Mouse (Mus musculus): Measurements from ENCODE around the gene Hspa1a.

Hspa1a gene

DNA sequence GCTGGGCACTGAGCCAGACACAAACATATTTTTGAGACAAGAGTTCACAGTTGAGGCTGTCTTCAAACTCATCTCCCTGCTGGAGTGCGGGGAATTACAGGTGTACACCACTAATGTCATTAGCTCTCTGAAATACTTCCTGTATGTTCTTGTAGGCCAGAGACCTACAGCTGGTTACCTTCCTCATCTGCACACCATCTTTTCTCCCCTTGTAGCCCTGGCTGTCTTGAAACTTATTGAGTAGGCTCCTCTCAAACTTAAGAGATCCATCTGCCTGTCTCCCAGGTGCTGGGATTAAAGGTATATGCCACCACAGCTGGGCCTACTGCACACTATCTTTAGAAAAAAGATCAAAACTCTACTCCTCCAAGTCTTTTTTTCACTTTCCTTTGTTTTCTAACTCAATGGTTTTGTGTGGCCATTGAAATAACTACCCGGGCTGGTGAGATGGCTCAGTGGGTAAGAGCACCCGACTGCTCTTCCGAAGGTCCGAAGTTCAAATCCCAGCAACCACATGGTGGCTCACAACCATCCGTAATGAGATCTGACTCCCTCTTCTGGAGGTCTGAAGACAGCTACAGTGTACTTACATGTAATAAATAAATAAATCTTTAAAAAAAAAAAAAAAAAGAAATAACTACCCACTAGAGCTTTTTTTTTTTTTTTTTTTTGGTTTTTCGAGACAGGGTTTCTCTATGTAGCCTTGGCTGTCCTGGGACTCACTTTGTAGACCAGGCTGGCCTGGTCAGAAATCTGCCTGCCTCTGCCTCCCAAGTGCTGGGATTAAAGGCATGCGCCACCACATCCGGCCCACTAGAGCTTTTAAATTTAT is 23.0 kb downstream of the Hspa1a start:
- peak; percentile 30 for DNase-seq (ENCODE audit: low read depth, low spot score)

GRCm38 (mm10) chr17:34947606-34948005 is 24.4 kb downstream of the Hspa1a start:
- peak; percentile 67 for DNase-seq (ENCODE audit: low read depth, low spot score)

DNA sequence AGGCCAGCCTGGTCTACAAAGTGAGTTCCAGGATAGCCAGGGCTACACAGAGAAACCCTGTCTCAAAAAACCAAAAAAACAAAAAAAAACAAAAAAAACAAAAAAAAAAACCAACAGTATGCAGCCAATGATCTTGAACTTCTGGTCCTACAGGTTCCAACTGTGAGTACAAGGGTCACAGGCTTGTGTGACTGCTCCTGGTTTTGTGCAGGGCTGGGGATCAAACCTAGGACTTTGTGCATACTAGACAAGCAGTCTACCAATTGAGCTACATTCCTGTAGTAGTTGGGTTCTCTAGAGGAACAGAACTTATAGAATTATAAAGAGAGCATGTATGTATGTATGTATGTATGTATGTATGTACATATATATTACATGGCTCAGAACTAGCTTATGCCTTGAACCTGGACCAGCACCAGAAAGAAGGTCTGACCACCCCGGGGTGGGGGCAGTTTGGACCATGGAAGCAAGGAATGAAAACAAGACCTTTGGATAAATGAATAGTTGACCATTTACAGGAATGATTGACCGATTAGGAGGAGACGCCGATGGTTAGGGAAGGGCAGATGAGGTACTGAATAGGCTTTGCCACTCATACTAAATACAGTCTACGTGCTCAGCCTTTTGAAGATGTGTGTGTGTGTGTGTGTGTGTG is 25.3 kb downstream of the Hspa1a start:
- no peak for DNase-seq (ENCODE audit: low read depth, low spot score)

GRCm38 (mm10) chr17:34944362-34944761 is 27.6 kb downstream of the Hspa1a start:
- DNase-seq (ENCODE audit: low read depth, low spot score): peak; percentile 66

DNA sequence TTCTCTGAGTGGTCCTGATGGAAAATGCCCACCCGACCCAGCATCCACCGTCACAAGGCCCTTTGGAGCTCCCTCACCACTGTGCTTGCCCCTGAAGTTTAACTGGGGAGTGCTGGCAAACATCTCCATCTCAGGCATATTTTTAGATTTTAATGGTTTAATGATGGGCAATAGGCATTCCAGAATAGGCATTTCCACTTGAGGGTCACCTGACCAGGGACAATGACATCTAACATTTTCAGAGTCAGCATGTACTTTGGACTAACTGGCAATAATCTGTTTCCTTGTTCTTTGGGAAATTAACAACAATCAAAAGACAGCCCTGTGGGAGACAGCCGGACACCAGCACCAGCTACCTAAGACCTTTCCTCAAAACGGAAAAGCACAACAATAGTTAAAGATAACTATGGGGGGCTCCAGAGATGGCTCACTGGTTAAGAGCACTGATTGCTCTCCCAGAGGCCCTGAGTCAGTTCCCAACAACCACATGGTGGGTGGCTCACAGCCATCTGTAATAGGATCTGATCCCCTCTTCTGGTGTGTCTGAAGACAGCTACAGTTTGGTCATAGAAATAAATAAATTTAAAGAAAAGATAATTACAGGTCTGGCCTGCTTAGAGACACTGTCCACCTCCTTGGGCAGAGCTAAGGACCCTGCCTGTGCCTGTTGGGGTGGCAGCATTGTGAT is 28.7 kb downstream of the Hspa1a start:
- peak; percentile 58 for DNase-seq (ENCODE audit: low read depth, low spot score)

- no peak for DNase-seq (ENCODE audit: low read depth, low spot score)
Observed at GRCm38 (mm10) chr17:34941344-34942041, 30.5 kb downstream of the Hspa1a start.

DNA sequence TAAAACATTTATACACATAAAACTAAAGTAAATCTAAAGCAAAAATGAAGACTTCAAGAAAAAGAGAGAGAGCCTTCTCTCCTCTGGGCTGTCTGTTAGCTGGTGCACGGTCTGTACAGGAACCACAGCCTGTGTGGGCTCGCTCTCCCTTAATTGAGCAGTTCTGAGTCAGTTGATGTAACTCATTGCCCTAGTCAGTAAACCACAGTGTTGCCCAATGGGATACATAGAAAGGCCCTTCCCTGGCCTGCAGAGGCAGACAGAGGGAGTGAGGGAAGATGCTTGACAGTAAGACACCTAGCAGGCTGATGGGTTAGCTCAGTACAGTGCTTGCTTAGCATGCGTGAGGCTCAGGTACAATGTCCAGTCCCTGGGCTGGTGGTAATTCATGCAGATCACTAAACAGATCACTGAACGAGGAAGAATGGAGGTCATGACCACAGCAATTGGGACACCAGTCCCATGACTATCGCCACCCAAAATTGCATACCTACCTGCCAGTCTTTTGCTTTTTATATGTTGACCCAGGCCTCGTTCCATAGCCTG is 33.9 kb downstream of the Hspa1a start:
- no peak for DNase-seq (ENCODE audit: low read depth, low spot score)

- DNase-seq (ENCODE audit: low read depth, low spot score): no peak
Observed at GRCm38 (mm10) chr17:34934830-34935229, 37.1 kb downstream of the Hspa1a start.

DNA sequence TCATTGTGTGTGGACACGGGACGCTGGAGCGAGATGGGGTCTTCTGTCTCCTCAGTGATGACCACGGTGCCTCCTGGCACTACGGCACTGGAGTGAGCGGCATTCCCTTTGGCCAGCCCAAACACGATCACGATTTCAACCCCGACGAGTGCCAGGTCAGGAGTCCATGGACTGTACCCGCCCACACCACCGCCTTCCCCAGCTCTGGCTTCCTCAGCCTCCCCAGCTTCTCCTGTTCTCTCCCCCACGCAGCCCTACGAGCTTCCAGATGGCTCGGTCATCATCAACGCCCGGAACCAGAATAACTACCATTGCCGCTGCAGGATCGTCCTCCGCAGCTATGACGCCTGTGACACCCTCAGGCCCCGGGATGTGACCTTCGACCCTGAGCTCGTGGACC is 37.9 kb downstream of the Hspa1a start:
- no peak for DNase-seq (ENCODE audit: low read depth, low spot score)

- no peak for DNase-seq (ENCODE audit: low read depth, low spot score)
Observed at GRCm38 (mm10) chr17:34932287-34932686, 39.7 kb downstream of the Hspa1a start.

DNA sequence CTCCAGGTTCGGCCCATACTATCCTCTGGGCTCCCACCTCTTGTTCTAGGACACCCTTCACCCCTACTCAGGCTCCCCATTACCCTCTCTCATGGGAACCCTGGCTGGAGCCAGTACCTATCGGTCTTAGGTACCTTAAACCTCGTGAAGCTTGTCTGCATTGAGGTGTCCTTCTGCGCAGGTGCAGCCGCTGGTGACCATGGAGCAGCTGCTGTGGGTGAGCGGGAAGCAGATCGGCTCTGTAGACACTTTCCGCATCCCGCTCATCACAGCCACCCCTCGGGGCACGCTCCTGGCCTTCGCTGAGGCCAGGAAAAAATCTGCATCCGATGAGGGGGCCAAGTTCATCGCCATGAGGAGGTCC is 40.2 kb downstream of the Hspa1a start:
- no peak for DNase-seq (ENCODE audit: low read depth, low spot score)

GRCm38 (mm10) chr17:34931061-34931734 is 40.8 kb downstream of the Hspa1a start, which contains the start of gene Neu1:
Gene Neu1 (plus strand): TSS chr17:34931253.
- peak; percentile 100 for DNase-seq (ENCODE audit: low read depth, low spot score)

GRCm38 (mm10) chr17:34928841-34929240 is 43.1 kb downstream of the Hspa1a start:
- no peak for DNase-seq (ENCODE audit: low read depth, low spot score)

- no peak for DNase-seq (ENCODE audit: low read depth, low spot score)
Observed at GRCm38 (mm10) chr17:34927306-34928019, 44.5 kb downstream of the Hspa1a start.

GRCm38 (mm10) chr17:34924258-34924657 is 47.7 kb downstream of the Hspa1a start:
- DNase-seq (ENCODE audit: low read depth, low spot score): no peak

- DNase-seq (ENCODE audit: low read depth, low spot score): peak; percentile 48
Observed at GRCm38 (mm10) chr17:34922939-34923338, 49.0 kb downstream of the Hspa1a start.
